Mouse (Mus musculus) heart, embryonic 13.5 days (tissue): ENCODE results near the gene Akr1b10. TPM values are rescaled to one million over a fixed set of nuclear protein-coding genes. Genes with fewer than 3 reads are reported as not detected.
A peak's percentile ranks its signal among the peaks of the same experiment; 100 is the strongest.
"Not testable (repeated sequence)": the region's sequence is repeated elsewhere in the genome, so short reads cannot be mapped to it uniquely, and the experiment has no call there.

Experiments used
- ATAC-seq: fragments of 200-750 bp; cut with Nextera tagmentation; 2 replicates; pipeline ENCODE4 v1.8.0; 2017; ENCODE audit warnings: moderate TSS enrichment; ENCODE audit not compliant: insufficient number of reproducible peaks, low FRiP score, low TSS enrichment; ENCODE audit errors: extremely low read depth
- H3K27ac ChIP-seq: fragments of 300-500 bp; sonication (generic); replicated peaks from 2 replicates; pipeline ENCODE4 v1.5.1; 2015; ENCODE audit warnings: moderate library complexity, mild to moderate bottlenecking, inconsistent platforms
- H3K27me3 ChIP-seq: fragments of 300-500 bp; sonication (generic); replicated peaks from 2 replicates; pipeline ENCODE4 v1.6.1; 2015; ENCODE audit warnings: mild to moderate bottlenecking, inconsistent platforms
- H3K36me3 ChIP-seq: fragments of 300-500 bp; sonication (generic); 2 replicates; pipeline ENCODE4 v1.6.1; 2015; ENCODE audit warnings: mild to moderate bottlenecking, inconsistent platforms
- H3K4me1 ChIP-seq: fragments of 300-500 bp; sonication (generic); 2 replicates; pipeline ENCODE4 v1.6.1; 2015; ENCODE audit warnings: inconsistent platforms
- H3K4me2 ChIP-seq: fragments of 300-500 bp; sonication (generic); 2 replicates; pipeline ENCODE4 v1.6.1; 2015; ENCODE audit warnings: inconsistent platforms, mild to moderate bottlenecking, moderate library complexity
- H3K4me3 ChIP-seq: fragments of 300-500 bp; sonication (generic); 2 replicates; pipeline ENCODE4 v1.5.1; 2015; ENCODE audit warnings: moderate library complexity, mild to moderate bottlenecking, inconsistent platforms
- H3K9ac ChIP-seq: fragments of 300-500 bp; sonication (generic); 2 replicates; pipeline ENCODE4 v1.6.1; 2015; ENCODE audit warnings: inconsistent platforms, mild to moderate bottlenecking, moderate library complexity
- H3K9me3 ChIP-seq: fragments of 300-500 bp; sonication (generic); 2 replicates; pipeline ENCODE4 v1.6.1; 2016; ENCODE audit warnings: inconsistent platforms
- WGBS: fragments of 180-500 bp; shearing (Covaris S2); methylation state at CpG from one replicate; pipeline ENCODE4 v1.1.7; 2015; ENCODE audit warnings: mixed read lengths; 5-methylcytosine and 5-hydroxymethylcytosine counted together
- polyA plus RNA-seq: library from polyadenylated mRNA; unstranded; fragments of >200 nt; fragmentation: Nextera tagmentation; extraction: Ambion mirVana; gene quantifications from 2 replicates; pipeline ENCODE4 v1.2.1, GENCODE M21; 2015

Gene Akr1b10
- polyA plus RNA-seq, 1 experiment from 2014 or later: 55.7 TPM

DNA sequence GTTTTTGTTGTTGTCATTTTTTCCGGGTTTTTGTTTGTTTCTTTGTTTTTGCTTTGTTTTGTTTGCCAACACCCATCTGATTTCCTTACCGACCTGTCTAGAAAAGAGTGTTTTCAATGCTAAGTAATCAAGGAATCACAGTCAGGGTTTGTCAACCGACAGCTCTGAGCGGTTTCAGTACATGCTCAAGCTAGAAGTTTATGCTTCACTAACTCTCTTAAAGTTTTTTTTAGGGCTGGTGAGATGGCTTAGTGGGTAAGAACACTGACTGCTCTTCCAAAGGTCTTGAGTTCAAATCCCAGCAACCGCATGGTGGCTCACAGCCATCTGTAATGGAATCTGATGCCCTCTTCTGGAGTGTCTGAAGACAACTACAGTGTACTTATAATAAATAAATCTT is 8.1 kb upstream of the Akr1b10 start:
- H3K4me1 ChIP-seq, H3K4me2 ChIP-seq, H3K9ac ChIP-seq, ATAC-seq, H3K9me3 ChIP-seq, H3K27me3 ChIP-seq, H3K36me3 ChIP-seq, H3K4me3 ChIP-seq, H3K27ac ChIP-seq: not testable (repeated sequence)
- WGBS: 76% methylated on average over 5 of the region's 5 CpGs

GRCm38 (mm10) chr6:34383401-34383800 is 617 bp upstream of the Akr1b10 start:
- Histone ChIP-seq H3K9me3 (no peaks in the 10 kb centered on the region), H3K27me3 (no peaks in the 10 kb centered on the region), H3K9ac (peak overlapping the region; percentile 85; the same call in 1 of the 2 replicates), H3K4me2 (peak overlapping the region; percentile 98), H3K36me3 (peaks cover 10% of the 10 kb centered on the region), H3K4me1 (peaks cover 18% of the 10 kb centered on the region), H3K27ac (no peak overlapping the region), H3K4me3 (peak overlapping the region; percentile 75)
- WGBS: 34% methylated on average over 8 of the region's 8 CpGs
- ATAC-seq: no peak

GRCm38 (mm10) chr6:34384701-34385370 is 818 bp downstream of the Akr1b10 start:
- 2% methylated on average over 13 of the region's 13 CpGs for WGBS
- H3K27me3 ChIP-seq: no peaks in the 10 kb centered on the region
- H3K36me3 ChIP-seq: peaks cover 24% of the 10 kb centered on the region
- no peaks in the 10 kb centered on the region for H3K9me3 ChIP-seq
- H3K27ac ChIP-seq: peak overlapping the region; percentile 88
- no peak; the same call in 1 of the 2 replicates for ATAC-seq
- H3K9ac ChIP-seq: peak overlapping the region; percentile 85
- peak overlapping the region; percentile 75 for H3K4me3 ChIP-seq
- H3K4me2 ChIP-seq: peak overlapping the region; percentile 98
- peaks cover 18% of the 10 kb centered on the region for H3K4me1 ChIP-seq

GRCm38 (mm10) chr6:34388420-34389156 is 4.6 kb downstream of the Akr1b10 start:
- WGBS: 74% methylated on average over 4 of the region's 4 CpGs
- Histone ChIP-seq H3K36me3 (peaks cover 61% of the 10 kb centered on the region), H3K27me3 (no peaks in the 10 kb centered on the region)

DNA sequence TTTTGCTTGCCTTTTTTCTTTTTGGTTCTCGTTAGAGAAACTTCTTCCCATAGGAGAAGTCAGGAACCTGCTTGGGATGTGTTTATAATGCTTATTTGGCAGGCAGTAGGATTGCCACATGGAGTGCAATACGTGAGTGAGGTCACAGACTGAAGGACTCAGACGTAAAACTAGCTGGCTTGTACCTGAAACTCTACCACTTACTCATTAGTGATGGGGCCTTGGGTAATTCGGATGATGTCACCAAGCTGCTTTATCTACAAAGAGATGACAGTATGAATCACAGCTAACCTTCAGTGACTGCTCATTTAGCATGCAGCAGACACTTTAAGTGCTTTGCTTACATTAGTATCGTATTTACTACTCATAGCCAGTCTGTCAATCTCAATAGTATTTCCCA is 11.9 kb downstream of the Akr1b10 start:
- Histone ChIP-seq H3K4me1 (no peaks in the 10 kb centered on the region), H3K9ac (no peak overlapping the region), H3K4me2 (no peak overlapping the region), H3K36me3 (peaks cover 74% of the 10 kb centered on the region), H3K27ac (no peak overlapping the region), H3K4me3 (no peak overlapping the region), H3K27me3 (no peaks in the 10 kb centered on the region), H3K9me3 (no peaks in the 10 kb centered on the region)
- WGBS: 70% methylated on average over 5 of the region's 5 CpGs
- ATAC-seq: no peak

More at GRCm38 (mm10) chr6:34388420-34389156, 4.6 kb downstream of the Akr1b10 start:
- peaks cover 16% of the 10 kb centered on the region for H3K4me1 ChIP-seq
- H3K27ac ChIP-seq: no peak overlapping the region
- no peak overlapping the region for H3K4me2 ChIP-seq
- H3K4me3 ChIP-seq: no peak overlapping the region
- no peak for ATAC-seq
- H3K9me3 ChIP-seq: no peaks in the 10 kb centered on the region
- no peak overlapping the region for H3K9ac ChIP-seq

DNA sequence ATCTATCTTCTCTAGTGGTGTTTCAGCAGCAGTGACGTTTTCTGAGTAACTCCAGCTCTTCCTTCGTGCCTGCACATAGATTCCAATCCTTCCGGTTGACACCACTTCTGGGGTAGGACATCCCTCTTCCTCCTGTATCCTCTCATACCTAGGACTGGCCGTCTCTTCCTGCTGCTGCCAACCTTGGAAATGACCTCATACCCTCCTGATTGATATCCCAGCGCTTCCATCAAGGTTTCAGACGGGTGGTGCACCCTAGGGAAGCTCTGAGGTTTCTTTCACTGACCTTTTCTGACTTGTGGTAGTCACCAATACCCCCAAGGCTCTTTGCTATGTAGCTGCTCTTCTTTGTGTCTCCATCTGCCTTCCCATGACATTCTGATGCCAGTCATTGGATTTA is 14.4 kb downstream of the Akr1b10 start:
- no peaks in the 10 kb centered on the region for H3K27me3 ChIP-seq
- H3K27ac ChIP-seq: no peak overlapping the region
- no peak overlapping the region for H3K4me3 ChIP-seq
- no peak for ATAC-seq
- H3K9me3 ChIP-seq: no peaks in the 10 kb centered on the region
- H3K36me3 ChIP-seq: peaks cover 50% of the 10 kb centered on the region
- H3K4me2 ChIP-seq: no peak overlapping the region
- 75% methylated on average over 6 of the region's 6 CpGs for WGBS
- no peaks in the 10 kb centered on the region for H3K4me1 ChIP-seq
- H3K9ac ChIP-seq: no peak overlapping the region

DNA sequence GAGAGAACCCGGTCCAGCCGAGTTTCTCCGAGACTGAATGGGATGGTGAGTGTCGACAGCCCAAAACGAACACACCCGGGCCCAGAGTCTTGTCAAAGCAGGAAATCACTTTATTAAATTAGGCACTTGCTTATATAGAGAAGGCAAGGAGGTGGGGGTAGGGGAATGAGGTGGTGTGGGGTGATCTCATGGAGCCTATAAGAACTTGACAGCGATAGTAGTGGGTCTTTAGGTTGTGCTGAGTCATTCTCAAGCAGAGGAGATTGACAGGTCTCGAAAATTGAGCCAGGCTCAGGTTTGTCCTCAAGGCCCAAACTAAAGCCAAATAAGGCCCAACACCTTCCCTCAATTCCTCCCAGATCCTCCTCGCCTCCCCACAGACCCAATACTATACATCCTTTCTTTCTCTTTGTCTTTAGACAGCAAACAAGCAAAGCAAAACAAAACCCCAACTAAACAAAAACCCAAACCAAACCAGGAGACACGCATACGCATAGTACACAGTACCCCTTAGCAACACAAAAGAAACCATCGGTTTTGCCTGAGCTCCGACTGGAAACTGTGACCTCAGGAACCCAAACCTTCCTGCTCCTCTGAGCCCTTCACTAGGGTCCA is 15.7 kb downstream of the Akr1b10 start:
- no peak overlapping the region for H3K4me2 ChIP-seq
- H3K27ac ChIP-seq: no peak overlapping the region
- no peaks in the 10 kb centered on the region for H3K4me1 ChIP-seq
- H3K9ac ChIP-seq: no peak overlapping the region
- ATAC-seq: no peak
- WGBS: 80% methylated on average over 13 of the region's 13 CpGs
- H3K4me3 ChIP-seq: no peak overlapping the region
- H3K9me3 ChIP-seq: no peaks in the 10 kb centered on the region
- peaks cover 37% of the 10 kb centered on the region for H3K36me3 ChIP-seq
- H3K27me3 ChIP-seq: no peaks in the 10 kb centered on the region

GRCm38 (mm10) chr6:34400696-34401095 is 16.7 kb downstream of the Akr1b10 start:
- H3K27me3 ChIP-seq: no peaks in the 10 kb centered on the region
- no peak overlapping the region for H3K4me2 ChIP-seq
- H3K27ac ChIP-seq: no peak overlapping the region
- H3K36me3 ChIP-seq: peaks cover 31% of the 10 kb centered on the region
- no peak overlapping the region for H3K9ac ChIP-seq
- no peaks in the 10 kb centered on the region for H3K4me1 ChIP-seq
- no peak overlapping the region for H3K4me3 ChIP-seq
- WGBS: 64% methylated on average over 2 of the region's 2 CpGs
- no peak for ATAC-seq
- no peaks in the 10 kb centered on the region for H3K9me3 ChIP-seq

- no peak overlapping the region for H3K4me2 ChIP-seq
- no peak overlapping the region for H3K27ac ChIP-seq
- no peaks in the 10 kb centered on the region for H3K4me1 ChIP-seq
- no peak overlapping the region for H3K4me3 ChIP-seq
- H3K9me3 ChIP-seq: no peaks in the 10 kb centered on the region
- no peak for ATAC-seq
- H3K36me3 ChIP-seq: no peaks in the 10 kb centered on the region
- H3K27me3 ChIP-seq: no peaks in the 10 kb centered on the region
- no peak overlapping the region for H3K9ac ChIP-seq
- WGBS: 91% methylated on average over 4 of the region's 4 CpGs
These were observed 22.7 kb downstream of the Akr1b10 start for GRCm38 (mm10) chr6:34406746-34407145.

- 80% methylated on average over 10 of the region's 10 CpGs for WGBS
- Histone ChIP-seq H3K27ac (no peak overlapping the region), H3K4me1 (peaks cover 3% of the 10 kb centered on the region; the same call in 1 of the 2 replicates), H3K27me3 (no peaks in the 10 kb centered on the region), H3K9ac (no peak overlapping the region), H3K9me3 (no peaks in the 10 kb centered on the region), H3K36me3 (no peaks in the 10 kb centered on the region), H3K4me2 (no peak overlapping the region), H3K4me3 (no peak overlapping the region)
- no peak for ATAC-seq
These were observed 23.4 kb downstream of the Akr1b10 start for GRCm38 (mm10) chr6:34407403-34407802.

GRCm38 (mm10) chr6:34412023-34412422 is 28.0 kb downstream of the Akr1b10 start, which contains the start of gene Akr1b7:
TSS of gene Akr1b7 (plus strand) at chr6:34412334.
- H3K4me3 ChIP-seq: no peak within 1 kb of the TSS
- H3K9me3 ChIP-seq: no peaks in the 10 kb centered on the region
- H3K36me3 ChIP-seq: no peaks in the 10 kb centered on the region
- ATAC-seq: no peak
- 56% methylated on average over 6 of the region's 6 CpGs for WGBS
- H3K27me3 ChIP-seq: no peaks in the 10 kb centered on the region
- H3K9ac ChIP-seq: no peak within 1 kb of the TSS
- H3K4me2 ChIP-seq: no peak within 1 kb of the TSS
- no peak within 1 kb of the TSS for H3K27ac ChIP-seq
- H3K4me1 ChIP-seq: peaks cover 4% of the 10 kb centered on the region; the same call in 1 of the 2 replicates
